Mouse (Mus musculus): ENCODE measurements around the gene Robo3. TPM values are rescaled to one million over a fixed set of nuclear protein-coding genes. Genes with fewer than 3 reads are reported as not detected.

The Robo3 gene
- total RNA-seq, 2 experiments from 2014 or later: 14.8 to 19.0 TPM

- no peak for DNase-seq (ENCODE audit: low spot score in 2 of 2)
- H3K4me3 ChIP-seq: no peak overlapping the region
- no peak overlapping the region for H3K27ac ChIP-seq
- no peak for TF ChIP-seq CTCF (conservative IDR thresholded peaks at IDR 0.05)
Observed at GRCm38 (mm10) chr9:37414666-37415065, 18.4 kb downstream of the Robo3 start.

DNA sequence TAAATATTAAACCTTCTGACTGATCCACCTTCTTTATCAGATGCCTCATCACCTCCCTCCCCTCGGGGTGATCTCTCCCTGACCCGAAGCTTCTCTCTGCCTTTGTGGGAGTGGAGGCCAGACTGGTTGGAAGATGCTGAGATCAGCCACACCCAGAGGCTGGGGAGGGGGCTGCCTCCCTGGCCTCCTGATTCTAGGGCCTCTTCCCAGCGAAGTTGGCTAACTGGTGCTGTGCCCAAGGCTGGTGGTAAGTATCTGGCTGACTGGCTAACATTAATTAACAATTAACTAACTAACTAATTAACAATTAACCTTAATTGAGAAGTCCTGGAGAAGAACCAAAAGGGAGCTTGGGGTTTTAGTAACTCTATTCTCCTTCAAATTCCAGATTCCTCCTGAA is 20.1 kb downstream of the Robo3 start:
- no peak overlapping the region for H3K27ac ChIP-seq
- H3K4me3 ChIP-seq: no peak overlapping the region
- no peak for DNase-seq (ENCODE audit: low spot score in 2 of 2)
- no peak for TF ChIP-seq CTCF (conservative IDR thresholded peaks at IDR 0.05)

GRCm38 (mm10) chr9:37409698-37410445 is 23.2 kb downstream of the Robo3 start:
- no peak overlapping the region for H3K4me3 ChIP-seq
- no peak for DNase-seq (ENCODE audit: low spot score in 2 of 2)
- no peak for TF ChIP-seq CTCF (conservative IDR thresholded peaks at IDR 0.05)
- no peak overlapping the region for H3K27ac ChIP-seq

DNA sequence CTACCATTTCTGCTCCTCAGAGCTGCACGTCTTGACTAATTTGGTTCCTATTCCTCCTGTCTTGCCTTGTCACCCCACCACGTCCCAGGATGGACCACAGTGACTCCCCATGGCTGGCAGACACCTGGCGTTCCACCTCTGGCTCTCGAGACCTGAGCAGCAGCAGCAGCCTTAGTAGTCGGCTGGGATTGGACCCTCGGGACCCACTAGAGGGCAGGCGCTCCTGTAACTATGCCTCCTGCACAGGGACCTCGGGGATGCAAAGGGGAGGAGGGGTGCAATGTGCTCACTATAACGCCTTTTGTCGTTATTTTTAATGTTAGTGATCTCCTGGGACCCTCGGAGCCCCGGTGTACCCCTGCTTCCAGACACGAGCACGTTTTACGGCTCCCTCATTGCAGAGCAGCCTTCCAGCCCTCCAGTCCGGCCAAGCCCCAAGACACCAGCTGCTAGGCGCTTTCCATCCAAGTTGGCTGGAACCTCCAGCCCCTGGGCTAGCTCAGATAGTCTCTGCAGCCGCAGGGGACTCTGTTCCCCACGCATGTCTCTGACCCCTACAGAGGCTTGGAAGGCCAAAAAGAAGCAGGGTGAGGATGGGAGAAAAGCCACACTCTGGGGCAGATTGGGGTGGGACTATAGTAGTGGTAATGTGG is 25.1 kb downstream of the Robo3 start:
- DNase-seq (ENCODE audit: low spot score in 2 of 2): no peak
- Histone ChIP-seq H3K27ac (no peak overlapping the region), H3K4me3 (peak overlapping the region; percentile 1; the same call in 1 of the 2 replicates)
- peak; percentile 67 for TF ChIP-seq CTCF (conservative IDR thresholded peaks at IDR 0.05)

DNA sequence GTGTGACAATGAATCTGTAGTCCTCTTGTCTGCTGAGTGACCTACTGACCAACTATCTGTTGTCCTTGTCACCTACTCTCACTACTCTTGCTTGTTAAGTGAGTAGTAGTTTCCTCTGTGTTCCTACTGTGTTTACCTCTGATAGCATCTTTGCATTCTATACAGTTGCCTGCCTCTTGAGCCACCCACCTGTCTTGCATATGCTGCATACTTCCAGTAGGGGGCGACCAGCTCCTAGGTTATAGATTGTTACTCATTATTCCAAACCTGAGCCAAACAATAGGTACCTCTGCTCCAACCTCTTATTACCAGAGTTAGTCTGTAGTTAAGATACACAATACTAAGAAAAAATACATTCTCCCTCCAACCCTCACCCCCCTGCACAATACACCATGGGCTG is 26.7 kb downstream of the Robo3 start:
- no peak for DNase-seq (ENCODE audit: low spot score in 2 of 2)
- Histone ChIP-seq H3K27ac (no peak overlapping the region), H3K4me3 (no peak overlapping the region)
- peak; percentile 88 for TF ChIP-seq CTCF (conservative IDR thresholded peaks at IDR 0.05)

GRCm38 (mm10) chr9:37403011-37403410 is 30.0 kb downstream of the Robo3 start:
- Histone ChIP-seq H3K27ac (peak overlapping the region; percentile 57; the same call in 1 of the 2 replicates), H3K4me3 (peak overlapping the region; percentile 35)
- no peak for TF ChIP-seq CTCF (conservative IDR thresholded peaks at IDR 0.05)
- no peak for DNase-seq (ENCODE audit: low spot score in 2 of 2)

- no peak for TF ChIP-seq CTCF (conservative IDR thresholded peaks at IDR 0.05)
- Histone ChIP-seq H3K27ac (peak overlapping the region; percentile 57; the same call in 1 of the 2 replicates), H3K4me3 (peak overlapping the region; percentile 35)
- no peak for DNase-seq (ENCODE audit: low spot score in 2 of 2)
Observed at GRCm38 (mm10) chr9:37402501-37402900, 30.5 kb downstream of the Robo3 start.

DNA sequence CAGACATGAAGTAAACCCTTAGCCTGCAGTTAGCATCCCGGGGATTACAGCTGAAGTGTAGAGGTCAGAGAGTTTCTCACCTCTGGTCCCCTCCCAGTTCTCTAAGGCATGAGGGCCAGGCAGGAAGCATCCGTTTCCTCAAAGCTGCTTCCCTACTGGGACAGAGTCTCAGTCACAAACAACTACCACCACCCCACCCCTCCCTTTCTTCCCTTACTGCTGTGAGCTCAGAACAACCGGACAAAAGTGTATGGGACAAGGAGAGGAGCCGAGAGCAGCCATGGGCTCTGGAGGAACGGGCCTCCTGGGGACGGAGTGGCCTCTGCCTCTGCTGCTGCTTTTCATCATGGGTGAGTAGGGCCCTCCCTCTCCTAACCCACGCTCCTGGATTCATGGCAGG is 31.2 kb downstream of the Robo3 start, which contains the start of gene Robo4:
Robo4 (plus strand) TSS at position 96 of the 400 bp plus-strand sequence.
- H3K27ac ChIP-seq: peak within 1 kb of the TSS; percentile 57; the same call in 1 of the 2 replicates
- H3K4me3 ChIP-seq: peak within 1 kb of the TSS; percentile 35
- DNase-seq (ENCODE audit: low spot score in 2 of 2): no peak
- TF ChIP-seq CTCF (conservative IDR thresholded peaks at IDR 0.05): no peak

DNA sequence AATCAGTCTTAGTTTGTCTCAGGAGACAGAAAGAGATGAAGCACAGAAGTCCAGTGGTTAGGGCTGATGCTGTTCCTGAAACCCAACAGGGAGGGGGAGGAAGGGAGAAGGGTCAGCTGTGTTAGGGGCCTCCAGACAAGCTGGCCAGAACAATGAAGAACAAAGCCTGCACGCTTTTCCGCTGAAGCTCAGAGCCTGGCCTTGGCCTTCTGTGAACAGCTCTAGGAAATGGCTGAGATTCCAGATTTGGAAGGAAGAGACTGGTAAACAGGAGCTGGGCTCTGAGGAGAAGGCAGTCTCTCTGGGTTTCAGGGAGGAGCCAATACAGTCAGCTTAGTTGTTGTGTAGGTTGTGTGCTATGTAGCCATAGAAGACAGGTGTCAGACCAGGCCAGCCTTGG is 32.5 kb downstream of the Robo3 start:
- DNase-seq (ENCODE audit: low spot score in 2 of 2): no peak
- no peak for TF ChIP-seq CTCF (conservative IDR thresholded peaks at IDR 0.05)
- Histone ChIP-seq H3K4me3 (no peak overlapping the region), H3K27ac (no peak overlapping the region; the same call in 1 of the 2 replicates)

GRCm38 (mm10) chr9:37393482-37394131 is 39.4 kb downstream of the Robo3 start:
- DNase-seq (ENCODE audit: low spot score in 2 of 2): no peak
- peak; percentile 21; the same call in 1 of the 2 replicates for TF ChIP-seq CTCF (conservative IDR thresholded peaks at IDR 0.05)
- Histone ChIP-seq H3K27ac (no peak overlapping the region), H3K4me3 (no peak overlapping the region)

- no peak overlapping the region for H3K4me3 ChIP-seq
- no peak for DNase-seq (ENCODE audit: low spot score in 2 of 2)
- TF ChIP-seq CTCF (conservative IDR thresholded peaks at IDR 0.05): no peak
Observed at GRCm38 (mm10) chr9:37392071-37392470, 41.0 kb downstream of the Robo3 start.

GRCm38 (mm10) chr9:37390891-37391290 is 42.2 kb downstream of the Robo3 start:
- no peak overlapping the region for H3K27ac ChIP-seq
- no peak for DNase-seq (ENCODE audit: low spot score in 2 of 2)
- H3K4me3 ChIP-seq: no peak overlapping the region
- no peak for TF ChIP-seq CTCF (conservative IDR thresholded peaks at IDR 0.05)

More at GRCm38 (mm10) chr9:37392071-37392470, 41.0 kb downstream of the Robo3 start:
- no peak overlapping the region for H3K27ac ChIP-seq

Measured in layer of hippocampus, adult 2 months (tissue).